Mouse (Mus musculus) heart, adult 8-10 months (tissue): Measurements from ENCODE around the gene Ulk3. TPM values are rescaled to one million over a fixed set of nuclear protein-coding genes. Genes with fewer than 3 reads are reported as not detected.
A peak's percentile ranks its signal among the peaks of the same experiment; 100 is the strongest.

Experiments used
- DNase-seq: peaks from one replicate; pipeline ENCODE4 v3.0.0; 2022; ENCODE audit warnings: low spot score
- total RNA-seq, 4 experiments: library from RNA; stranded (reverse); gene quantifications; 2 replicates each; pipeline ENCODE4 v1.2.4; 2022

The Ulk3 gene
- total RNA-seq, 4 experiments from 2014 or later, result 6.9 to 11.9 (median 10.0) TPM

DNA sequence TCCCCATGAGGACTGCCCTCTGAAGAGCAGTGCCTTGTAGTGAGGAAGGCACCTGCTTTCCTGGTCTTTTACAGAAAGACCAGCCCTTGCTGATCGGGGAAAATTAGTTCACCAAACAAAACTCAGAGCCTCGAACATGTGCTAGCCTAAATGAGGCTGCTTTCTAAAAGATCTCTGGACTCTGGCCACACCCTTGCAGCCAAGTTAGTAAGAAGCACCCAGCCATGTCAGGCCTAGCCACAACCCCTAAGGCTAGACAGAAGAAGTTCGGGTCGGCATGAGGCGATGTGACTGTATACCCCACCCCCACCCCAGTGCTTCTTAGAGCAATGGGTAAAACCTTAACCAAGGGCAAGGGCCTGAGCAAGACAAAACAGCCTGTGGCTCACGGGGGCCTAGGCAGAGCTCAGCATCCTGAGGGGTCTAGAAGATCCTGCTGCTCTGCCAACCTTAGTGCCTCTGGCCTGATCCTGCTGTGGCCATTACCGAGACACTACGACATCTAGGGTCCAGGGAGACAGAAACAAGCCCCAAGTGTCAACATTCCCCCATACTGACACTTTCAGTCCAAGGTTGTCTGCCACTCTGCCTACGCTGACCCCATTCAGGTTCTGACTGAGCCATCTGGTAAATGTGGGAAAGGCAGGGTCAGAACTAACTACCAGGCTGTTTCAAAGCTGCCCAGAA, 54.1 kb downstream of the Ulk3 start:
- no peak for DNase-seq

DNA sequence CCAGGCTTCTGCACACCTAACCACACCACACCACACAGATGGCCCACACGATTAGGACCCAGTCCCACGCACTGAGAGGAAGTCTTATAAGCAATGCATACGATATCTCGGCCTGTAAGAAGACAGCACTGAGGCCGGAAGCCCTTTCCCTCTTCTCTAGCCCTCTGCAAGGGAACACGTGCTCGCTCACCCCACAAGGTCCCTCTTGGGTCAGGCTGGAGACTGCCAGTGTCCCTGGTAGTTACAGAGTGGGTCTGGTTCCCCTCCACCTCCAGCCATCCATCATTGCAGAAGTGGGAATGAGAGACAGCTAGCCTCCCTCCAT, 54.6 kb downstream of the Ulk3 start:
- no peak for DNase-seq

DNA sequence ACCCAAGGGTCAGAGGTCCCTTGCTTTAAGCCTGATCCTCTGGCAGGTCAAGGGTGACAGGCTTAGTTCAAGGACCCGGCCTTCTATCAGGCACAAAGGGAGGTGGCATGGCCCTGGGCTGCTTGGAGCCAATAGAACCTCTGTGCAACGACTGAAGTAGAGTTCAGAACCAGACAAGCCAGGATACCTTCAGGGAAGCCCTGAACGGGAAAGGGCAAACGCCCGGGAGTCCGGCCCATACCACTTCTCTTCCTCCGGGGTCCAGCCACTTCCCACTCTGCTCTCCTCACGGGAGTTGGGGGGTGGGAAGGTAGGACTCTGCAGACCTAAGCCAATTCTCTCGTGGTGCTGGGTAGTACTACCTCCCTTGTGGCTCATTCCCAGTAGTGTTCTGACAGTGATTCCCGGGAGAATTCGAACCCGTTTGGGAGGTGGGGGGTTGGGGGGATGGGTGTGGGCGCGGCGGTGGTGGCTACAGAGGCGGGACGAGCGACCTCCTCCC, 55.2 kb downstream of the Ulk3 start:
- no peak for DNase-seq

DNA sequence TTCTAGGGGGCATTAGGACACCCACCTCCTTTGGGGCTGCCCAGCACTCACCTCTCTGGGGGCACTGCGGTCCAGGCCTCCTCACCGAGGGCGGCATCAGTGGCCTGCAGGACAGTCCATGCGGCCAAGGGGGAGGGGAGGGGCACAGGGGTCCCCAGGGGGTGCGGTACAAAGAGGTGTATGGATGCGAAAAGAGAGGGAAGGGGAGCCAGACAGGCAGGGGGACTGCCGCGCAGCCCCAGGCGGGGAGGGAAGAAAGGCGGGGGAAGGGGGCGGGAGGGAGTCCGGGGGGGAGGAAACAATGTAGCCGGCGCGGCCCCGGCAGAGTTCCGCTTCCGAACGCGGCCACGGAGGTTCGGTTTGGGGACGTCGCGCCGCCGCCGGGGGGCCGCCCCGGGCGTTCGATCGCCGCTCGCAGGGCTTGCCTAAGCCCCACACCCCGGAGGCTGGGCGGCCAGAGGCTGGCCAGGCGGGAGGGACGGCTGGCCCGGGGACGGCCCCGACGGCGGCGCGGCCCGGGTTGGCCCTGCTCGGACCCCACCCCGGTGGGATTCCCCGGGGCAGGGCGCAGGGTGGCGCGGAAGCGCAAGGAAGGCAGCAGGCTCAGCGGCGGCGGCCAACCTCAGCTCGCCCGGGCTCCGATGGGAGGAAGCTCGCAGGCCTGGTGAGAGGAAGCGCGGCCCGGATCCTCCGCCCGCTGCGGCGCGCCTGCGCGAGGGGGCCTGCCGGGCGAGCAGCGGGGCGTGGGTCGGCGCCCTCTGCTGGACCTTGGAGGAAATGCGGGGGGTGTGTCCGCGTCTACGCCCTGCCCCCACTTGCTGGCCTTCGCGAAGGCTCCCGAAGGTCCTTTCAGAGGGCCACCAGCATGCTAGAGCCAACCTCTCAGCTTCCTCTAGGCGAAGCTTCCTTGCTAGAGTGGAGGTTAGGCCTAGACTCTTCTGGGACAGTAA, 56.0 kb downstream of the Ulk3 start:
- peak; percentile 93 for DNase-seq

Other genes with a start within 250 kb of the Ulk3 start
- gene Ppcdc, start 149.3 kb upstream of the Ulk3 start, total RNA-seq, result 10 to 100 TPM in 2 of 4 experiments, 1 to 10 TPM in 2; 7.0 to 18.5 (median 9.7) TPM
- gene Scamp5, start 121.4 kb upstream of the Ulk3 start, total RNA-seq, result 1 to 10 TPM; 4.1 to 7.3 (median 6.5) TPM
- 1 to 10 TPM; 2.0 to 3.7 (median 2.0) TPM for gene Rpp25, start 85.4 kb upstream of the Ulk3 start, total RNA-seq
- 1,000 to 10,000 TPM; 2,249 to 2,640 (median 2,421) TPM for gene Cox5a, start 68.2 kb upstream of the Ulk3 start, total RNA-seq
- 10 to 100 TPM in 3 of 4 experiments, 1 to 10 TPM in 1; 9.5 to 11.6 (median 10.8) TPM for gene Fam219b, start 51.9 kb upstream of the Ulk3 start, total RNA-seq
- gene Mpi, start 36.7 kb upstream of the Ulk3 start, total RNA-seq, result 100 to 1,000 TPM; 127 to 162 (median 147) TPM
- 10 to 100 TPM; 25.0 to 31.1 (median 25.3) TPM for gene Scamp2, start 28.5 kb upstream of the Ulk3 start, total RNA-seq
- not detected for gene Cplx3, start 16.8 kb downstream of the Ulk3 start, total RNA-seq
- gene Lman1l, start 31.3 kb downstream of the Ulk3 start, total RNA-seq, result under 1 TPM in 3 of 4 experiments, not detected in 1; 0.16 to 0.32 (median 0.22) TPM
- 10 to 100 TPM; 18.9 to 32.0 (median 27.7) TPM for gene Csk, start 64.2 kb downstream of the Ulk3 start, total RNA-seq
- gene Cyp1a2, start 94.3 kb downstream of the Ulk3 start, total RNA-seq, result not detected
- under 1 TPM in 2 of 4 experiments, not detected in 2; 0.14 to 0.69 TPM for gene Cyp1a1, start 98.5 kb downstream of the Ulk3 start, total RNA-seq
- gene Edc3, start 119.1 kb downstream of the Ulk3 start, total RNA-seq, result 1 to 10 TPM; 3.6 to 5.3 (median 4.5) TPM
- gene Clk3, start 176.4 kb downstream of the Ulk3 start, total RNA-seq, result 10 to 100 TPM; 23.8 to 36.5 (median 29.3) TPM
- gene Arid3b, start 247.3 kb downstream of the Ulk3 start, total RNA-seq, result 1 to 10 TPM; 2.9 to 5.4 (median 3.4) TPM